Mouse (Mus musculus) heart, embryonic 11.5 days (tissue): ENCODE measurements around the gene Dnajc17. TPM values are rescaled to one million over a fixed set of nuclear protein-coding genes. Genes with fewer than 3 reads are reported as not detected.

Source experiments
- ATAC-seq: fragments of 200-750 bp; cut with Nextera tagmentation; replicated peaks from 2 replicates; pipeline ENCODE4 v1.8.0; 2017; ENCODE audit warnings: moderate library complexity; ENCODE audit not compliant: insufficient number of reproducible peaks, low FRiP score, low TSS enrichment
- H3K27ac ChIP-seq: fragments of 300-500 bp; sonication (generic); 2 replicates; pipeline ENCODE4 v1.5.1; 2014; ENCODE audit warnings: mild to moderate bottlenecking, low read depth, low read length
- H3K27me3 ChIP-seq: fragments of 300-500 bp; sonication (generic); 2 replicates; pipeline ENCODE4 v1.6.1; 2014; ENCODE audit warnings: mild to moderate bottlenecking, low read length, mixed read lengths; ENCODE audit not compliant: control insufficient read depth, insufficient read depth
- H3K36me3 ChIP-seq: fragments of 300-500 bp; sonication (generic); 2 replicates; pipeline ENCODE4 v1.6.1; 2014; ENCODE audit warnings: mild to moderate bottlenecking, low read length, moderate library complexity, mixed read lengths; ENCODE audit not compliant: control insufficient read depth, insufficient read depth
- H3K4me1 ChIP-seq: fragments of 300-500 bp; sonication (generic); 2 replicates; pipeline ENCODE4 v1.6.1; 2014; ENCODE audit warnings: low read length; ENCODE audit not compliant: control insufficient read depth, insufficient read depth
- H3K4me2 ChIP-seq: fragments of 300-500 bp; sonication (generic); 2 replicates; pipeline ENCODE4 v1.6.1; 2014; ENCODE audit warnings: mild to moderate bottlenecking, moderate library complexity
- H3K4me3 ChIP-seq: fragments of 300-500 bp; sonication (generic); 2 replicates; pipeline ENCODE4 v1.5.1; 2014; ENCODE audit warnings: low read depth, low read length
- H3K9ac ChIP-seq: fragments of 300-500 bp; sonication (generic); 2 replicates; pipeline ENCODE4 v1.6.1; 2014; ENCODE audit warnings: mild to moderate bottlenecking, low read depth, low read length, moderate library complexity
- H3K9me3 ChIP-seq: fragments of 300-500 bp; sonication (generic); replicated peaks from 2 replicates; pipeline ENCODE4 v1.6.1; 2016; ENCODE audit warnings: low read length; ENCODE audit not compliant: control insufficient read depth
- WGBS: fragments of 180-500 bp; shearing (Covaris S2); extraction: QIAGEN DNeasy Blood & Tissue Kit; methylation state at CpG from one replicate; pipeline ENCODE4 v1.1.7; 2014; ENCODE audit not compliant: insufficient replicate concordance; 5-methylcytosine and 5-hydroxymethylcytosine counted together
- polyA plus RNA-seq: library from polyadenylated mRNA; unstranded; fragments of >200 nt; fragmentation: Nextera tagmentation; extraction: Ambion mirVana; gene quantifications from 2 replicates; pipeline ENCODE4 v1.2.1, GENCODE M21; 2014

Gene Dnajc17
- polyA plus RNA-seq, 1 experiment from 2014 or later: 18.4 TPM

DNA sequence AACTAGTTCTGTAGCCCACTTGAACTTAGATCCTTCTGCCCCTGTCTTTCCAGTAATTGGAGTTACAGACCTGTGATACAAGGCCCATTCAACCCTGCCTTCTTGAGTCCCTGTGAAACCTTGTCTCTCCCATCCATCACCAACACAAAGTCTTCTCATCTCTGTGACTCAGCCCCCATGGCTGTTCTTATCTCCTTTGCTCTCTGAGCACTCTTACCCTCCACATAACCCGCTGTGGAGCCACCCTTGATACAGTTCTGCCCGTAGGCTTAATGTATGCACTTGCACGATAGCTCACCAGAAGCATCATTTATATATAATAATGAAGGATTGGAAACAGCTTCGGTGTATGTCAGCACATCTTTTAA is 32.2 kb upstream of the Dnajc17 start:
- Histone ChIP-seq H3K27me3 (peaks cover 44% of the 10 kb centered on the region), H3K4me3 (no peak overlapping the region), H3K36me3 (no peaks in the 10 kb centered on the region), H3K27ac (no peak overlapping the region), H3K9me3 (no peaks in the 10 kb centered on the region), H3K9ac (no peak overlapping the region), H3K4me1 (peaks cover 8% of the 10 kb centered on the region), H3K4me2 (no peak overlapping the region)
- ATAC-seq: no peak
- WGBS: 69% methylated on average over 4 of the region's 4 CpGs

DNA sequence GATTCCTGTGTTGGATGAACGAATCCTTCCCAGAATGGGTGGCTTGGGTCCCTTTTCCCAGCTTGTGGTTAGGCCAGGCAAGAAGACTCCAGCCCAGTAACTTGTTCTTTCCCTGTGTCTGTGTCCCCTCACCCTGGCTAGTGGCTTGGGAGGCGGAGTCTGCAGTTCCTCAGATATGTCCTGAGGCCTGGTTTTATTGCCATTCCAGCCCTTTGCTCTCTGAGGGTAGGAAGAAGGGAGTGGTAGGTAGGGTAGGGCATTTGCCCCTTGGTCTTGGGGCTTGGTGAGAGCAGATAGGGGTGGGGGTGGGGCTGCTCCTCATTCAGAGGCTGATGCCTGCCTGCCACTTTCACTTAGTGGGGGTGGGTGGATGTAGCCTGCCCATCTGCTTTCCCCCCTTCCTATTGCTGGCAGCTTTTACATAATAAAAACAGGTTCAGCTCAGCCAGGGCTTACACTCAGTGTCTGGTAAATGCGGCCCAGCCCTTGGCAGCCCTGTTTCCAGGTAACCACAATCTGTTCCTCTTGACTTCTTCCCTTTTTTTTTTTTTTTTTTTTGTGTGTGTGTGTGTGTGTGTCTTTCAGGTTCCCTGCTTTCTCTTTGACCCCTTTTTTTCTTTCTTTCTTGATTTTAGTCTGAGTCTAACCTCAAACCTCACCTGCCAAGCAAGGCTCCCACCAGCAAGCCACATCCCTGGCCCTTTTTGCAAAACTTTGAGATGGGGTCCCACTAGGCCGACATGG is 31.7 kb upstream of the Dnajc17 start:
- H3K4me3 ChIP-seq: no peak overlapping the region
- H3K36me3 ChIP-seq: no peaks in the 10 kb centered on the region
- WGBS: 61% methylated on average over 4 of the region's 4 CpGs
- H3K27ac ChIP-seq: no peak overlapping the region
- no peaks in the 10 kb centered on the region for H3K9me3 ChIP-seq
- H3K4me2 ChIP-seq: no peak overlapping the region
- H3K27me3 ChIP-seq: peaks cover 50% of the 10 kb centered on the region
- no peak for ATAC-seq
- no peak overlapping the region for H3K9ac ChIP-seq
- H3K4me1 ChIP-seq: peaks cover 8% of the 10 kb centered on the region

- no peaks in the 10 kb centered on the region for H3K36me3 ChIP-seq
- no peak for ATAC-seq
- H3K4me2 ChIP-seq: no peak overlapping the region
- no peak overlapping the region for H3K4me3 ChIP-seq
- H3K4me1 ChIP-seq: peaks cover 8% of the 10 kb centered on the region
- no peaks in the 10 kb centered on the region for H3K9me3 ChIP-seq
- no peak overlapping the region for H3K27ac ChIP-seq
- peaks cover 57% of the 10 kb centered on the region for H3K27me3 ChIP-seq
- H3K9ac ChIP-seq: no peak overlapping the region
- 63% methylated on average over 2 of the region's 2 CpGs for WGBS
Measured at GRCm38 (mm10) chr2:119238671-119239070, 30.1 kb upstream of the Dnajc17 start.

DNA sequence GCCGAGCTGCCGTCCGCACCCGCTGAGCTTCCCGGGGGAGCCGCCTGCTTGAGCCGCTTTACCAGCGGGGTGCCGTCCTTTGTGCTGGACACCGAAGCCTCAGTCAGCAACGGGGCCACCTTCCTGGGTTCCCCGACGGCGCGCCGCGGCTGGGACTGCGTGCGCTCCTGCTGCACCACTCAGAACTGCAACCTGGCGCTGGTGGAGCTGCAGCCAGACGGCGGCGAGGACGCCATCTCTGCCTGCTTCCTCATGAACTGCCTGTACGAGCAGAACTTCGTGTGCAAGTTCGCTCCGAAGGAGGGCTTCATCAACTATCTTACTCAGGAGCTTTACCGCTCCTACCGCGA is 29.3 kb upstream of the Dnajc17 start:
- H3K4me3 ChIP-seq: peak overlapping the region; percentile 49
- H3K27ac ChIP-seq: no peak overlapping the region
- 3% methylated on average over 29 of the region's 31 CpGs for WGBS
- H3K4me1 ChIP-seq: peaks cover 8% of the 10 kb centered on the region
- no peaks in the 10 kb centered on the region for H3K9me3 ChIP-seq
- no peaks in the 10 kb centered on the region for H3K36me3 ChIP-seq
- peak overlapping the region; percentile 13; the same call in 1 of the 2 replicates for H3K9ac ChIP-seq
- ATAC-seq: no peak
- peak overlapping the region; percentile 87 for H3K4me2 ChIP-seq
- peaks cover 57% of the 10 kb centered on the region for H3K27me3 ChIP-seq

DNA sequence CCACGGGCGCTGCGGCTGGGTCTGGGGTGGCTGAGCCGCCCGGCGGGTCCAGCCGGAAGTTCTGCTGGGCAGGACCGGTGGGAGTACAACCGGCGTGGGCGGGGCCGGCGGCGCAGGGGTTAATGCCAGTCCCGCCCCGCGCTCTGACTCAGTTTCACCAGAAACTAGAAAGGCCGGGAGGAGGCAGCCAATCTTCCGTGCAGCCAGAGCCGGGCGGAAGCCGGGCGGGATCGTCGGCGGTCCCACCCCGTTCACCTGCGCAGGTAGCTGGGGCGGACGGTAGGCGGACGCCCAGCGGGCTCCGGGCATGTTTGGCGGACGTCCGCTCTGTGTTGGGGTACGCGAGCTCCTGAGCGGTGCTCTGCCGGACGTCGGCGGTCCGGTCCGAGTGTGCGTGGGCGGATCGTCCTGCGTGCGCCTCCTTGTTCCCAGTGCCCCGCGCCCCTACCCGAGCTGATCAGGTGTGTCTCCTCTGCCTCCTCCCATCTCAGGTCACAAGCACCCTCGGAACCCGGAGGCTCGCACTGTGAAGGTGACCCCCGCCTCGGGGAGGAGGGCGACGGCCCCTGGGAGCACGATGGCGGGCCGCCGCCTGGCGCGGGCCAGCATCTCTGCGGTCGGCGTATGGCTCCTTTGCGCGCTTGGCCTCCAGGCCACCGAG is 28.7 kb upstream of the Dnajc17 start, which contains the start of gene Spint1:
TSS of gene Spint1 (plus strand) at position 153 of the 661 bp plus-strand sequence.
- no peak for ATAC-seq
- peaks cover 8% of the 10 kb centered on the region for H3K4me1 ChIP-seq
- under 1% methylated on average over 73 of the region's 73 CpGs for WGBS
- peak within 1 kb of the TSS; percentile 87 for H3K4me2 ChIP-seq
- H3K9ac ChIP-seq: peak within 1 kb of the TSS; percentile 13; the same call in 1 of the 2 replicates
- H3K27me3 ChIP-seq: peaks cover 57% of the 10 kb centered on the region
- peak within 1 kb of the TSS; percentile 49 for H3K4me3 ChIP-seq
- H3K36me3 ChIP-seq: no peaks in the 10 kb centered on the region
- H3K27ac ChIP-seq: no peak within 1 kb of the TSS
- H3K9me3 ChIP-seq: no peaks in the 10 kb centered on the region

DNA sequence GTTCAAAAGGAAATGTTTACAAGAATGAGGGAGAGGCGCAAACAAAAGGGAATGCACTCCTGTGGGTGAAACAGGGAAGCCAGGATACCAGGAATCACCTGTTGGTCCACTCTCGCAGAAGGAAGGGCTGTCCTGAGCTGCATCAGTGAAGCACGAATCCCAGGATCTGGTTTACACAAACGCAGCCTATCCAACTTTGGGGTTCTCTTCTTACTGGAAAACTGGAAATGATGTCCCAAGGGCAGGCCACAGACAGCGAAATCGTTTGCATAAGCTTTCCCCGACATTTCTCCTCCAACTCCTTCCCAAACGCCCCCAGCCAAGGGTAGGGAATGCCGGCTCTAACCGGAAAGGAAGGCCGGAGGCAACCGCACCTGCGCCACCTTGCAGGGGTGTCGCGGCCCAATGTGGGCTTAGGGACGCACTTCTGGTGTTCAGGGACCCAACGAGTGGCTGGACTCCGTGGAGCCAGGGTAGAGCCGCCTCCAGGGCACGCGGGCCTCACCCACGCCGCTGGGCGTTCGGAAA is 28.2 kb upstream of the Dnajc17 start:
- H3K4me1 ChIP-seq: peaks cover 8% of the 10 kb centered on the region
- peak overlapping the region; percentile 87 for H3K4me2 ChIP-seq
- 6% methylated on average over 25 of the region's 25 CpGs for WGBS
- no peaks in the 10 kb centered on the region for H3K9me3 ChIP-seq
- H3K9ac ChIP-seq: no peak overlapping the region
- no peaks in the 10 kb centered on the region for H3K36me3 ChIP-seq
- peak overlapping the region; percentile 49 for H3K4me3 ChIP-seq
- no peak overlapping the region for H3K27ac ChIP-seq
- no peak for ATAC-seq
- H3K27me3 ChIP-seq: peaks cover 57% of the 10 kb centered on the region

DNA sequence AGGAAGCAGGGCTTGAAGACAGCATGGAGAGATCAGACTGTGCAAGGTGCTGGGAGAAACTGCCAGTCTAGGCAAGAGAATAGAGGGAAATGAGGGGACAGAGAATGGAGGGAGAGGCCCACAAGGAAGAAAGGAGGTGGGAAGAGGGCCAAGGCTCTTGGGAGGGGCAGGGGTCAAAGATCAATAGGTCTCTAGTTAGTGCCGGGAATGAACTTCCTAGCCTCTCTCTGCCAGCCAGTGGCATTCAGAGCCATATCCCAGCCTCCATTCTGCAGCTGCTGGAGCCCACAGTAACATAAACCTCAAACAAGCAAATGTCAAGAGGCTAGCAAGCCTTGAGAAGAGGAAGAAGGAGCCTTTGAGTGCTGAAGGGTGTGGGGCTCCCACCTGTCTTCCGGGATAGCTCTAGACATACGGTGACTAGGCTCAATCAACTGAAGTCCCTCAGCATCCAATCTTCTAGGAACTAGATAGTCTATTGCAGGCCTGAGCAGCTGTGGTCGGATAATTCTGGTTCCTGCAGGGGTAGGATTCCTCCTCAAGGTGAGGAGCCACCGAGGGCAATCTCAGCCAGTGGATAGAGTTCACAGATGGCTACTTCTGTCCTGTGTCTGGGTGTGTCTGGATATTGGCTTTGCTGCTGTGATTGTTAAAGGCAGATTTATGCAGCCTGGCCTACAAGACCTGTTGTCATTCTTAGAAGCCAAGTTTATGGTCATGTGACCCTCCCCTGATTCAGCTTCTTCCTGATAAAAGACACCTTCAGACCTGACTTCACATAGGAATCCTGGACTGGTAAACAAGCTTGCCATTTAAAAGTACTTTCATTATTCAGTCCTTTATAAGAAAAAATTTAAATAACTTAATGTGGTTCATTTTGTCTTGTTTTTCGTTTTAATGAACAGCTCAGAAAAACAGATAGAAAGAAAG is 21.4 kb upstream of the Dnajc17 start, which contains the start of gene Ppp1r14d:
TSS of gene Ppp1r14d (minus strand) at position 132 of the 930 bp plus-strand sequence.
- ATAC-seq: no peak
- Histone ChIP-seq H3K27me3 (peaks cover 6% of the 10 kb centered on the region; the same call in 1 of the 2 replicates), H3K4me2 (no peak within 1 kb of the TSS), H3K9ac (no peak within 1 kb of the TSS), H3K4me3 (no peak within 1 kb of the TSS), H3K36me3 (no peaks in the 10 kb centered on the region), H3K4me1 (no peaks in the 10 kb centered on the region), H3K27ac (no peak within 1 kb of the TSS), H3K9me3 (no peaks in the 10 kb centered on the region)
- 74% methylated on average over 6 of the region's 6 CpGs for WGBS

DNA sequence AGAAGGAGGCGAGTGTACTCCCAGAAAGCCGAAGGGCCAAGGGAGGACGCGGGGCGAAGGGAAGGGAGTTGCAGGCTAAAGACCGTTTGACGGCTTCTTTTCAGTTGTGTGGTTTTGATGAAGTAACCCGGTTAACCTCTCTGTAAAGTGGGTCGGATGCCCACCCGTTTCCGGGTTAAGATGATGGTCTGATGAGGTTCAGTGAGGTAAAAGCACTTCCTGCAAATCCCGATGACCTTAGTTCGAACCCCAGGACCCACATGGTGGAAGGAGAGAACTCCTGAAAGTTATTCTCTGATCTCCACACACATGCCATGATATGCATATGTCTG is 547 bp upstream of the Dnajc17 start:
- 2% methylated on average over 13 of the region's 13 CpGs for WGBS
- Histone ChIP-seq H3K27ac (peak overlapping the region; percentile 62), H3K9me3 (no peaks in the 10 kb centered on the region), H3K36me3 (peaks cover 21% of the 10 kb centered on the region), H3K4me1 (peaks cover 10% of the 10 kb centered on the region), H3K4me3 (peak overlapping the region; percentile 78), H3K9ac (peak overlapping the region; percentile 84), H3K4me2 (peak overlapping the region; percentile 62), H3K27me3 (no peaks in the 10 kb centered on the region)
- no peak for ATAC-seq
